Mouse (Mus musculus): ENCODE measurements at regions not wholly inside any gene's neighbourhood (a gene's known extent, or its start where the extent isn't known, plus 50 kb on each side); places are given as distances from the start of the nearest gene placed in this dataset.
"Not testable (repeated sequence)": the region's sequence is repeated elsewhere in the genome, so short reads cannot be mapped to it uniquely, and the experiment has no call there.

DNA sequence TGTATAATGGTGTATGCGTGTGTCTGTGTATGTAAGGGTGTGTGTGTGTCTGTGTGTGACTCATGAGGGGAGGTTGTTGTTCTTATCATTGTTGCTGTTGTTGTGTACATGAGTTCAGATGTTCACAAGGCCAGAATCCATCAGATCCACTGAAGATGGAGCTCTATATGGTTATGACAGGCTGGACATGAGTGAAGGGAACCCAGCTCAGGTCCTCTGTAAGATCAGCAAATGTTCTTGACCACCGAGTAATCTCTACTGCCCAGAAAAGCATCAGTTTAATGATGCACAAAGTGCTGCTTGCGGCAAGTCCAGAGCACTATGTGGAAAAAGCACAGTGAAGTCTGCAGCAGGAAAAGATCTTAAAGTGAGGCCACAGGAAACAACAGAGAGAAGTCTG, 77.5 kb downstream of the Gm15319 start:
- not testable (repeated sequence) for DNase-seq (ENCODE audit: low spot score)

GRCm38 (mm10) chr8:20284856-20285255, 78.2 kb downstream of the Gm15319 start:
- DNase-seq (ENCODE audit: low spot score), result not testable (repeated sequence)

- not testable (repeated sequence) for DNase-seq (ENCODE audit: low spot score)
These were observed 79.9 kb downstream of the Gm15319 start for GRCm38 (mm10) chr8:20283141-20283540.

GRCm38 (mm10) chr8:20281201-20281887, 81.7 kb downstream of the Gm15319 start:
- not testable (repeated sequence) for DNase-seq (ENCODE audit: low spot score)

- DNase-seq (ENCODE audit: low spot score), result not testable (repeated sequence)
These were observed 85.3 kb downstream of the Gm15319 start for GRCm38 (mm10) chr8:20277701-20278100.

GRCm38 (mm10) chr8:20276661-20277060, 86.3 kb downstream of the Gm15319 start:
- DNase-seq (ENCODE audit: low spot score), result not testable (repeated sequence)

DNA sequence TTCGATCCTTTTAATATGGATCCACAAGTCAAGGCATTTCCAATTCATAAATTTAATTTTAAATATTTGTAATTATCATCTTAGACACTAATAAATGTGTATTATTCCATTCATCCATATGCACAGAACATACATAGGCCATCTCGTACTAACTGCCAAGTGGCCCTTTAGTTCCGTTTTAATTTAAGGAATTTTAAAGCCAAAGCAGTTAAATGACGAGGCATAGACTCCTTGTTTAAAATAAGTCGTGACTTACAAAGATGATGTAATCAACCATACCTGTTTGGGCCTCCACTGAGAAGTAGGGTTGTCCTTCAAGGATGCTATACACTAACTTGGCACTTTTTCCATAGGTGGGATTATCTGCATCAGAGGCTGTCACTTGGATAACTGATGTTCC, 89.2 kb downstream of the Gm15319 start:
- not testable (repeated sequence) for DNase-seq (ENCODE audit: low spot score)

- DNase-seq (ENCODE audit: low spot score), result not testable (repeated sequence)
These were observed 95.4 kb downstream of the Gm15319 start for GRCm38 (mm10) chr8:20267520-20268127.

- not testable (repeated sequence) for DNase-seq (ENCODE audit: low spot score)
These were observed 96.2 kb downstream of the Gm15319 start for GRCm38 (mm10) chr8:20266776-20267175.

DNA sequence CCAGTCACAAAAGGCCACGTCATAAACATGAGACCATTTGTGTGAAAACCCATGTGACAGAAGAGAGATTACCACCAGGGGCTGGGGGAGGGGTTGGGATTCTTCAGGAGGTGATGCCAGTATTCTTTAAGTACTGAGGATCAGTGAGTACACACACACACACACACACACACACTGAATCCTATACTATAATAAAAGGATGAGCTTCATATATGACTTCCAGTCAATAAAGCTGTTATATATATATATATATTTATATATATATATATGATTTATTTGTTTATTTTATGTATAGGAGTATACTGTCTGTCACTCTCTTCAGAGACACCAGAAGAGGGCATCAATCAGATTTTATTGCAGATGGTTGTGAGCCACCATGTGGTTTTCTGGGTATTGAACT, 98.4 kb downstream of the Gm15319 start:
- not testable (repeated sequence) for DNase-seq (ENCODE audit: low spot score)

DNA sequence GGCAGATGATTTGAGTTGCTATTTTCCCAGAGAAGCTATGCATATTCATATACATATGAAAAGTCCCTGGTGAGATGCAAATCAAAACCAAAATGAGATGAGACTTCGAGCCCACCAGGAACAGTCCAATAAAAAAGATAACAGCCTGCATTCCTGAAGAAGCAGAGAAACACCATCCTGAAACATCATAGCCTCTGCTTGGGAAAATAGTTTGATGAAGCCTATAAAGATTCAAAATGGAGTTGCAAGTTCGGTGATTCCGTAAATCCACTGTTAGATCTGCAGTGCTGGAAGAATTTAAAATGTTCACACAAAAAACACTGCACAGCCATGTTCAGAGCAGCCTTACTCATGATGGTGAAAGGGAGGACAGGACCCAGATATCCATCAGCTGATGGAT, 98.9 kb downstream of the Gm15319 start:
- not testable (repeated sequence) for DNase-seq (ENCODE audit: low spot score)

DNA sequence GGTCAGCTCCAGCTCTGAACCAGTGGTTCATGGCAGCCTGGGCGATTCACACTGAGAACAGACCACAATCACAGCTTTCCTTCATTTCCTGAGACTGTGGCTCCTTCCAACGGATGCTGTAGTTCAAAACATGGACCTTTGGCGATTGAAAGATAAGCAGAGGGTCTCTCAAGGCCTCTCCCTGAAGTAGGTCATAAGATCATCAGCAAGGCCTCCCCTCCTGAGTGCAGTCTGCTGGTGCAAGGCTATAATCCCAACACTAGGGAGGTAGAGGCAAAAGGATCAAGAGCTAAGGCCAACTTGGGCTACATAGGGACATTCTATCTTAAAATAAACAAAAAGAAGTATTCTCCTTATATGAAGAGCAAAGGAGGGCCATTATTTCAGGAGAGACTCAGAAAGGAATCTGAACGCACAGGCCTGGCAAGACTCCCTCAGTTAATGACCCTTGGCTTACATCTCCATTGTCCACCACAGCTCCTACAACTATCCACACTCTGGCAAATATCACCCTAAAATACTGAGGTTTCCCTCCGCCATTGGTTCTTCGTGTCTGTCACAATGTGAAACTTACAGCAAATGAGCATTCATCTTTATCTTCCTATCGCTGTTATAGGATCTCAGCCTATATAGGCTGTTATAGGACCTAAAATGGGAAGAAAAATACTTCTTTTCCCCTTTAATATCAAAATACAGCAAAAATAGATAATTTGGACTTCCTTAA, 100.0 kb downstream of the Gm15319 start:
- peak; percentile 2 for DNase-seq (ENCODE audit: low spot score)

DNA sequence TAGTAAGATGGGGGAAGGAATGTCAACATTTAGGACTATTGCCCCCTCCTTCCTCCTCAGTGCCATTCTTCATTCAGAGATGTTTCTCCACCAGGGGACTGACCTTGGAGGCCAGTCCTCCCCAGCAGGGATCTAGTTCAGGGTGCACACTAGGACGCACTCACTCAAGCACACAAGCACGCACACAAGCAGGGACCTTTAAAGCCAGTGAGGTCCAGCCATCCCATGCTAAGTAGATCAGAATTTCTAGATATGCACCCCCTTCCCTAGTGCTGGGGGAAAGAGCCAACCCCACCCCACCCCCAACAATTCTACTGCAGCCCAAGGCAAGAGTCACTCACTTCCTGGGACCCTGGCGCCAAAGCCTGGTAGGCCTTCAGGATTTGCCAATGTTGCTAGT, 100.8 kb downstream of the Gm15319 start:
- not testable (repeated sequence) for DNase-seq (ENCODE audit: low spot score)

GRCm38 (mm10) chr8:20261452-20262181, 101.4 kb downstream of the Gm15319 start:
- not testable (repeated sequence) for DNase-seq (ENCODE audit: low spot score)

DNA sequence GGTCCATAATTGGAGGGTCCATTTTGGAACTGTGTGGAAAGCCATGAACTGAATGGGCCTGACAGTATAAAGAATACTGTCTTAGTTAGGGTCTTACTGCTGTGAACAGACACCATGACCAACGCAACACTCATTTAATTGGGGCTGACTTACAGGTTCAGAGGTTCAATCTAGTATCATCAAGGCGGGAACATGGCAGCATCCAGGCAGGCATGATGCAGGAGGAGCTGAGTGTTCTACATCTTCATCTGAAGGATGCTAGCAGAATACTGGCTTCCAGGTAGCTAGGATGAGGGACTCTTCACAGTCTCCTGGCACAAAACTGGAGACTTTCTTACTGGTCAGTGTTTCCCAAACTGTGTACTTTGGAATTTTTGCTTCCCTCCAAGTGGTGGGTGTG, 102.0 kb downstream of the Gm15319 start:
- DNase-seq (ENCODE audit: low spot score), result not testable (repeated sequence)

- DNase-seq (ENCODE audit: low spot score), result not testable (repeated sequence)
These were observed 102.8 kb downstream of the Gm15319 start for GRCm38 (mm10) chr8:20260125-20260640.

DNA sequence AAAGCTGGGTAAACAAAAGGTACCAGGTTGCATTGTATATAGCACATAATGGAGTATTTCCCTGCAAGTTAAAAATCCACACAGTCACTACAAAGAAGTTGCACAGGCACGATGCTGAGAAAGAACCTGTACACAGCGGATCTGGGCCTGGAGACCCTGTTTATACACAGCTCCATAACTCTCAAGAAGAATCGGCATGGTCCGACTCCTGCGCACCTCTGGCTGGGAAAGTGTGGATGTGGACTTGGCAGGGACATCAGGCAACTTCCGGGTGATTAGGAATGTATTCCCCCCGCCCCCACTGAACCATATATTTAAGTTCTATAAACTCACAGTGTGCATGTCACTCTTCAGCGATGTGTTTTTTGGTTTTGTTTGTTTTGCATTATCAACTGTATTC, 103.3 kb downstream of the Gm15319 start:
- not testable (repeated sequence) for DNase-seq (ENCODE audit: low spot score)
